12 mouse cellular contexts compared by ENCODE assay signal in the genomic region with DNA sequence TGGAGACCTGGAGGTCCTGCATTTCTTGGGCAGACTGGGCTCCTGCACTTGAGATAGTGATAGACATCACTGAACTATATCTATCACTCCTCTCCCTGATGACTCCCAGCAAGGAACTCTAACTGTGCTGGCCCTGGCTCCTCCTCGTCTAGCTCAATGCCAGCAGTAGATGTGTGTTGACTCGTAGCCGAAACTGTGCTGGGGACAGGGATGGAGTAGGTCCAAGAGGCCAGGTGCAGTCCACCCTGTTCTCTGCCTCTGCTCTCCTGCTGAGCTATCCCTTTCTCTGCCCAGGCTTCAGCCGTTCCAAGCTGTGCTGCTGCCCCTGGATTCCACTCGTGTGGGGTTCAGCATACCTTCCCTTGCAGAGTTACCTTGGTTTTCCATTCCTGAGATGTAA.
DNase-seq lines count a peak whose midpoint lies in the region; ATAC-seq lines count a peak whose summit lies in the region.
"Had no signal": no experiment of that assay in that cellular context is flagged by ENCODE, and none has a peak within 500 bp of the region (broad histone marks: within the 10 kb centered on the region; RNA-seq: fewer than 3 reads in every experiment).

No protein-coding gene starts in this region.

- H3K4me1 ChIP-seq in megakaryocyte, embryonic 14.5 days = peaks cover 69% of the 10 kb centered on the region

- DNase-seq in cerebellum, adult 18-20 months = peak; percentile 88 to 92
- peak; percentile 24 to 50 for DNase-seq in gastrocnemius, adult 8-10 months (ENCODE audit: low spot score in 2 of 2)
- no peak for DNase-seq in natural killer cell, adult 2 months (ENCODE audit: low spot score in 2 of 2)
- no peak for DNase-seq in layer of hippocampus, adult 11-12 months (ENCODE audit: low spot score)
- DNase-seq in right cerebral cortex, postnatal 25 days = no peak
- DNase-seq: adrenal gland, postnatal 10 days had no signal

- no peaks in the 10 kb centered on the region for H3K27me3 ChIP-seq in megakaryocyte, embryonic 14.5 days (replicated peaks)
- H3K27me3 ChIP-seq: CH12.LX; forebrain, embryonic 13.5 days; kidney, embryonic 15.5 days; neural tube, embryonic 13.5 days had no signal

- no peak for ATAC-seq in megakaryocyte, adult 5-6 weeks (ENCODE audit: poor library complexity, severe bottlenecking)
- ATAC-seq: forebrain, embryonic 13.5 days had no signal

- peaks cover 14% of the 10 kb centered on the region for H3K36me3 ChIP-seq in megakaryocyte, embryonic 14.5 days (replicated peaks; ENCODE audit: low read length)
- H3K36me3 ChIP-seq: kidney, embryonic 15.5 days; neural tube, embryonic 13.5 days had no signal

- peak overlapping the region; percentile 59 for H3K4me3 ChIP-seq in megakaryocyte, embryonic 14.5 days (replicated peaks)
- H3K4me3 ChIP-seq: forebrain, embryonic 13.5 days; kidney, embryonic 15.5 days; neural tube, embryonic 13.5 days had no signal

- H3K9me3 ChIP-seq in megakaryocyte, embryonic 14.5 days = no peaks in the 10 kb centered on the region
- H3K9me3 ChIP-seq: forebrain, embryonic 13.5 days; kidney, embryonic 15.5 days; neural tube, embryonic 13.5 days had no signal

Comparison
In these comparisons a context has a peak if more than half of its experiments do, and no peak if none do; other contexts are left out.
1. DNase-seq: peak in cerebellum, adult 18-20 months (2 of 2) and gastrocnemius, adult 8-10 months (2 of 2); none in natural killer cell, adult 2 months (0 of 2), layer of hippocampus, adult 11-12 months (single experiment) and right cerebral cortex, postnatal 25 days (single experiment).